8 mouse cellular contexts compared by ENCODE assay signal in genomic region chr13:97197932-97198562, GRCm38 (mm10). TPM values are rescaled to one million over a fixed set of nuclear protein-coding genes. Genes with fewer than 3 reads are reported as not detected.
DNase-seq lines count a peak whose midpoint lies in the region; ATAC-seq and TF ChIP-seq lines count a peak whose summit lies in the region.

Gene Hexb (minus strand): TSS chr13:97198357.

- under 1% methylated on average over 45 of the region's 45 CpGs for WGBS in heart, embryonic 12.5 days
- under 1% methylated on average over 45 of the region's 45 CpGs for WGBS in kidney, postnatal 0 days
- WGBS in liver, embryonic 12.5 days (ENCODE audit: insufficient replicate concordance) = under 1% methylated on average over 45 of the region's 45 CpGs

- H3K27ac ChIP-seq in brown adipose tissue, adult 24 weeks (replicated peaks; ENCODE audit: low read depth, low read length) = peak within 1 kb of the TSS; percentile 13; the same call in 1 of the 2 replicates
- H3K27ac ChIP-seq in heart, embryonic 12.5 days (ENCODE audit: poor library complexity, severe bottlenecking) = peak within 1 kb of the TSS; percentile 74
- H3K27ac ChIP-seq in kidney, postnatal 0 days = peak within 1 kb of the TSS; percentile 73
- peak within 1 kb of the TSS; percentile 78 for H3K27ac ChIP-seq in liver, embryonic 12.5 days

- no peaks in the 10 kb centered on the region for H3K27me3 ChIP-seq in heart, embryonic 12.5 days (replicated peaks)
- H3K27me3 ChIP-seq in kidney, postnatal 0 days (ENCODE audit: insufficient read depth, low read length) = no peaks in the 10 kb centered on the region
- H3K27me3 ChIP-seq in liver, embryonic 12.5 days (replicated peaks) = no peaks in the 10 kb centered on the region
- no peaks in the 10 kb centered on the region for H3K27me3 ChIP-seq in splenic B cell, adult 2 months (ENCODE audit: control insufficient read depth, insufficient read depth, low read length, poor library complexity, severe bottlenecking)

- peak within 1 kb of the TSS; percentile 82 for H3K4me3 ChIP-seq in brown adipose tissue, adult 24 weeks (ENCODE audit: insufficient read depth, low read depth, low read length)
- peak within 1 kb of the TSS; percentile 65 for H3K4me3 ChIP-seq in heart, embryonic 12.5 days
- peak within 1 kb of the TSS; percentile 54 for H3K4me3 ChIP-seq in kidney, postnatal 0 days (replicated peaks; ENCODE audit: low read depth, low read length)
- H3K4me3 ChIP-seq in liver, embryonic 12.5 days = peak within 1 kb of the TSS; percentile 76

- TF ChIP-seq CTCF in kidney, postnatal 0 days (IDR thresholded peaks at IDR 0.05; ENCODE audit: low read depth) = peak; percentile 56

- H3K4me1 ChIP-seq in brown adipose tissue, adult 24 weeks (ENCODE audit: control insufficient read depth, insufficient read depth, insufficient read length, low read length) = no peaks in the 10 kb centered on the region
- no peaks in the 10 kb centered on the region for H3K4me1 ChIP-seq in heart, embryonic 12.5 days (replicated peaks)
- H3K4me1 ChIP-seq in kidney, postnatal 0 days (replicated peaks; ENCODE audit: insufficient read depth, low read length) = 0 out of 2 replicates have a peak, but pooled peaks cover 3% of the 10 kb centered on the region
- peaks cover 20% of the 10 kb centered on the region for H3K4me1 ChIP-seq in liver, embryonic 12.5 days

- H3K4me2 ChIP-seq in heart, embryonic 12.5 days = peak within 1 kb of the TSS; percentile 90
- peak within 1 kb of the TSS; percentile 93 for H3K4me2 ChIP-seq in kidney, postnatal 0 days (ENCODE audit: low read length)
- H3K4me2 ChIP-seq in liver, embryonic 12.5 days = peak within 1 kb of the TSS; percentile 98

- H3K36me3 ChIP-seq in heart, embryonic 12.5 days = no peaks in the 10 kb centered on the region
- no peaks in the 10 kb centered on the region for H3K36me3 ChIP-seq in kidney, postnatal 0 days (ENCODE audit: insufficient read depth, low read length)
- H3K36me3 ChIP-seq in liver, embryonic 12.5 days = no peaks in the 10 kb centered on the region
- peaks cover 1% of the 10 kb centered on the region for H3K36me3 ChIP-seq in splenic B cell, adult 2 months (ENCODE audit: control insufficient read depth, insufficient read depth, low read length, poor library complexity, severe bottlenecking)

- peak; percentile 97 for ATAC-seq in CD4-positive, CD25-positive, alpha-beta regulatory T cell, adult 4 months
- peak; percentile 93 for ATAC-seq in erythroid progenitor cell, adult 5-6 weeks (replicated peaks; ENCODE audit: low FRiP score, poor library complexity, severe bottlenecking)
- ATAC-seq in heart, embryonic 12.5 days (ENCODE audit: insufficient number of reproducible peaks, low FRiP score) = peak; percentile 97
- peak; percentile 96 for ATAC-seq in kidney, postnatal 0 days (replicated peaks; ENCODE audit: low FRiP score, low read depth)
- ATAC-seq in liver, embryonic 12.5 days = peak; percentile 98

- DNase-seq in kidney, postnatal 0 days (ENCODE audit: low spot score) = peak; percentile 94
- peak; percentile 86 for DNase-seq in naive thymus-derived CD4-positive, alpha-beta T cell, adult 2 months (ENCODE audit: low read depth)
- DNase-seq in splenic B cell, adult 2 months (ENCODE audit: low read depth, low spot score) = peak; percentile 91

- peak within 1 kb of the TSS; percentile 71 for H3K9ac ChIP-seq in heart, embryonic 12.5 days
- peak within 1 kb of the TSS; percentile 56 for H3K9ac ChIP-seq in kidney, postnatal 0 days (ENCODE audit: low read depth, low read length)
- H3K9ac ChIP-seq in liver, embryonic 12.5 days = peak within 1 kb of the TSS; percentile 75

- H3K9me3 ChIP-seq in heart, embryonic 12.5 days (replicated peaks) = no peaks in the 10 kb centered on the region
- no peaks in the 10 kb centered on the region for H3K9me3 ChIP-seq in kidney, postnatal 0 days (replicated peaks; ENCODE audit: low read length)
- no peaks in the 10 kb centered on the region for H3K9me3 ChIP-seq in liver, embryonic 12.5 days (replicated peaks)

RNA-seq across cellular contexts. Expression of gene Hexb, which starts in this region (rescaled TPM):
- polyA plus RNA-seq in CD4-positive, CD25-positive, alpha-beta regulatory T cell, adult 4 months (2017; shearing (Covaris generic)) = 10 to 100 TPM; 65.3 to 71.7 TPM
- polyA plus RNA-seq in brown adipose tissue, adult 24 weeks (2012; ENCODE audit: insufficient read depth, insufficient read length, missing spikeins) = 14.6 and 16.0 TPM in 2 replicates
- total RNA-seq in erythroid progenitor cell, adult 5-6 weeks (2015; ENCODE audit: low replicate concordance) = 28.5 and 35.2 TPM in 2 replicates
- 12.9 and 19.3 TPM in 2 replicates for total RNA-seq in erythroid progenitor cell, adult 5-6 weeks (2017; ENCODE audit: low replicate concordance)
- 32.5 and 33.1 TPM in 2 replicates for polyA plus RNA-seq in heart, embryonic 12.5 days (2016; fragmentation: Nextera tagmentation; extraction: Ambion mirVana)
- 59.0 and 63.1 TPM in 2 replicates for polyA plus RNA-seq in kidney, postnatal 0 days (2015; fragmentation: Nextera tagmentation; extraction: Ambion mirVana)
- 14.1 and 15.1 TPM in 2 replicates for polyA plus RNA-seq in liver, embryonic 12.5 days (2016; fragmentation: Nextera tagmentation; extraction: Ambion mirVana)

Comparison
In these comparisons a context has a peak if more than half of its experiments do, and no peak if none do; other contexts are left out.
1. Peak in every context shown above with its lines: DNase-seq, ATAC-seq, H3K4me3 ChIP-seq and H3K27ac ChIP-seq.
2. H3K27ac ChIP-seq: peak in every context shown above with its lines; median percentile 78 in liver, embryonic 12.5 days; 74 in heart, embryonic 12.5 days; 73 in kidney, postnatal 0 days; 13 in brown adipose tissue, adult 24 weeks.